Mouse (Mus musculus): Measurements from ENCODE around the gene Naa15. TPM values are rescaled to one million over a fixed set of nuclear protein-coding genes. Genes with fewer than 3 reads are reported as not detected.

The Naa15 gene
- polyA plus RNA-seq, 1 experiment from 2014 or later = 45.7 TPM

GRCm38 (mm10) chr3:51412457-51412856 is 2.5 kb upstream of the Naa15 start:
- WGBS = 93% methylated on average over 7 of the region's 7 CpGs
- Histone ChIP-seq H3K4me3 (ENCODE audit: low read depth, low read length) (no peak overlapping the region), H3K4me2 (replicated peaks; ENCODE audit: low read depth, low read length) (no peak overlapping the region), H3K36me3 (ENCODE audit: control insufficient read depth, insufficient read depth, low read length) (no peaks in the 10 kb centered on the region), H3K27me3 (ENCODE audit: control insufficient read depth, insufficient read depth, low read length) (no peaks in the 10 kb centered on the region), H3K9me3 (ENCODE audit: control insufficient read depth, low read depth, low read length) (no peaks in the 10 kb centered on the region), H3K27ac (ENCODE audit: low read length) (no peak overlapping the region), H3K4me1 (ENCODE audit: control insufficient read depth, insufficient read depth, low read length) (peaks cover 10% of the 10 kb centered on the region; the same call in 1 of the 2 replicates), H3K9ac (replicated peaks; ENCODE audit: low read depth, low read length) (no peak overlapping the region)
- ATAC-seq (ENCODE audit: insufficient number of reproducible peaks, insufficient read depth, low FRiP score, low read depth) = no peak

- H3K9me3 ChIP-seq (ENCODE audit: control insufficient read depth, low read depth, low read length) = no peaks in the 10 kb centered on the region
- H3K4me1 ChIP-seq (ENCODE audit: control insufficient read depth, insufficient read depth, low read length) = peaks cover 18% of the 10 kb centered on the region; the same call in 1 of the 2 replicates
- no peak overlapping the region for H3K27ac ChIP-seq (ENCODE audit: low read length)
- no peaks in the 10 kb centered on the region; the same call in 1 of the 2 replicates for H3K36me3 ChIP-seq (ENCODE audit: control insufficient read depth, insufficient read depth, low read length)
- H3K9ac ChIP-seq (replicated peaks; ENCODE audit: low read depth, low read length) = no peak overlapping the region
- no peak overlapping the region for H3K4me3 ChIP-seq (ENCODE audit: low read depth, low read length)
- no peak for ATAC-seq (ENCODE audit: insufficient number of reproducible peaks, insufficient read depth, low FRiP score, low read depth)
- H3K27me3 ChIP-seq (ENCODE audit: control insufficient read depth, insufficient read depth, low read length) = no peaks in the 10 kb centered on the region
- H3K4me2 ChIP-seq (replicated peaks; ENCODE audit: low read depth, low read length) = no peak overlapping the region
- 79% methylated on average over 1 of the region's 1 CpGs for WGBS
These were observed 1.7 kb upstream of the Naa15 start for GRCm38 (mm10) chr3:51413276-51413675.

DNA sequence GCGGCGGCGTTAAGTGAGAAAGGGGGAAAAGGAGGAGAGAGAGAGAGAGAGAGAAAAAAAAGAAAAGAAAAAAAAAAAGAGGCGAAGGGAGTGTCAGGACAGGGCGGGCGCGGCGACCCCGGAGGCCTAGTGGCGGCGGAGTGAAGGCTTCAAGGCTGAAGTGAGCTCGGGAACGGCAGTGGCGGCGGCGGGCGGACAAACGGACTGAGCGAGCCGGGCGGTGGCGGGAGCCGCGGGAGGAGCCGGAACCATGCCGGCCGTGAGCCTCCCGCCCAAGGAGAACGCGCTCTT is 1.1 kb downstream of the Naa15 start:
- 0% methylated on average over 27 of the region's 30 CpGs for WGBS

DNA sequence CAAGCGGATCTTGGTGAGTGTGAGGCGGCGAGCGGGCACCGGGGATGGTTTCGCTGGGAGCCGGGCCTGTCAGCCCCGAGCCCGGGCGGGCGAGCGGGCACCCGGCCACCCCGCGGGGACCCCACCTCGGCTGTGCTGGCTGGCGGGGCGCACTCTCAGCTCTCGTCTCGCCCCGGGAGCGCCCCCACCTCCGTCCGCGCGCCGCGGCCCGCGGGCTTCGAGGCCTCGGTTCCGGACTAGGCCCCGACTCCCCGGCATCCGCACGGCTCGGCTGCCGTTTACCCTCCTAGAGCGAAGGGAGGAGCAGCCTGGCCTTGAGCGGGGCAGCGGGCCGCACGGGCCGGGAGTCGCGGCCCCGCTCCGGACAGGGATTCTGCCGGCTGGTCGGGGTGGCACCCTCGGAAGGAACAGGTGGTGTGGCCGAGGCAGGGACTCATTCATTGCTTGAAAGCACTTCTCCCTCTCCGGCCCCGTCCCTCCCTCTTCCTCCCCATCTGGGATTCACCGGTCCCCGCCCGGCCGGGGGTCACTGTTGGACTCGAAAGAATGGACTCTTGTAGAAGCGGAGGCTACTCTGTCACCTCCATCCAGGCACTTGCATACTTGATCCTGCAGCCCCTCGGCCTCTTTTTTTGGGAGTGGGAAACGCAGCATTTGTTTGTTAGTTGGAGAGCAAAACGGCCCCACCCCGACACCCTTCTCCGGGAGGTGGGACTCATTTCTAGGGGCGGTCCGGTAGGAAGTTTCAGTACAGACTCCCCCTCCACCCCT is 1.6 kb downstream of the Naa15 start:
- H3K4me2 ChIP-seq (replicated peaks; ENCODE audit: low read depth, low read length) = peak overlapping the region; percentile 76
- under 1% methylated on average over 55 of the region's 68 CpGs for WGBS
- no peaks in the 10 kb centered on the region for H3K27me3 ChIP-seq (ENCODE audit: control insufficient read depth, insufficient read depth, low read length)
- H3K36me3 ChIP-seq (ENCODE audit: control insufficient read depth, insufficient read depth, low read length) = no peaks in the 10 kb centered on the region; the same call in 1 of the 2 replicates
- H3K9me3 ChIP-seq (ENCODE audit: control insufficient read depth, low read depth, low read length) = no peaks in the 10 kb centered on the region
- peak; percentile 38; the same call in 1 of the 2 replicates for ATAC-seq (ENCODE audit: insufficient number of reproducible peaks, insufficient read depth, low FRiP score, low read depth)
- peak overlapping the region; percentile 95 for H3K9ac ChIP-seq (replicated peaks; ENCODE audit: low read depth, low read length)
- H3K4me1 ChIP-seq (ENCODE audit: control insufficient read depth, insufficient read depth, low read length) = peaks cover 23% of the 10 kb centered on the region; the same call in 1 of the 2 replicates
- peak overlapping the region; percentile 94 for H3K4me3 ChIP-seq (ENCODE audit: low read depth, low read length)
- H3K27ac ChIP-seq (ENCODE audit: low read length) = peak overlapping the region; percentile 95

More for the DNA sequence above, 1.1 kb downstream of the Naa15 start:
- peak; percentile 44; the same call in 1 of the 2 replicates for ATAC-seq (ENCODE audit: insufficient number of reproducible peaks, insufficient read depth, low FRiP score, low read depth)
- no peaks in the 10 kb centered on the region for H3K27me3 ChIP-seq (ENCODE audit: control insufficient read depth, insufficient read depth, low read length)
- no peaks in the 10 kb centered on the region for H3K9me3 ChIP-seq (ENCODE audit: control insufficient read depth, low read depth, low read length)
- H3K4me2 ChIP-seq (replicated peaks; ENCODE audit: low read depth, low read length) = peak overlapping the region; percentile 76
- peak overlapping the region; percentile 95 for H3K27ac ChIP-seq (ENCODE audit: low read length)
- H3K4me3 ChIP-seq (ENCODE audit: low read depth, low read length) = peak overlapping the region; percentile 94
- H3K4me1 ChIP-seq (ENCODE audit: control insufficient read depth, insufficient read depth, low read length) = peaks cover 23% of the 10 kb centered on the region; the same call in 1 of the 2 replicates
- H3K36me3 ChIP-seq (ENCODE audit: control insufficient read depth, insufficient read depth, low read length) = no peaks in the 10 kb centered on the region; the same call in 1 of the 2 replicates
- peak overlapping the region; percentile 95 for H3K9ac ChIP-seq (replicated peaks; ENCODE audit: low read depth, low read length)

DNA sequence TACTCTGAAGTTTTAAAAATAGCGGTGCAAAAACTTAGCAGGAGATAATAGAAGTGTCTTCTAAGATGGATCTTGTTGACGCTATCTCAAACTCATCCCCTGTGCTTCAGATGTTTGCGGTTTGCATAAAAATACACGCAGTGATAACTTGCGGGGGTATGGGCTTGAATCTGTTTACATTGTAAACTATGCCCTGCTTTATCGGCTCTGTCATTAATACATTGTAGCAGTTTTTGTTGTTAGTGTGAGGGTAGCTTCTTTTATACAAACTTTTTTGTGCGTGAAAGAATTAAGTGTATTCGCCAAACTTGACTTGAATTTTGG is 2.1 kb downstream of the Naa15 start:
- Histone ChIP-seq H3K9ac (replicated peaks; ENCODE audit: low read depth, low read length) (peak overlapping the region; percentile 95), H3K4me2 (replicated peaks; ENCODE audit: low read depth, low read length) (peak overlapping the region; percentile 76), H3K27ac (ENCODE audit: low read length) (no peak overlapping the region), H3K4me1 (ENCODE audit: control insufficient read depth, insufficient read depth, low read length) (peaks cover 23% of the 10 kb centered on the region; the same call in 1 of the 2 replicates), H3K36me3 (ENCODE audit: control insufficient read depth, insufficient read depth, low read length) (no peaks in the 10 kb centered on the region; the same call in 1 of the 2 replicates), H3K9me3 (ENCODE audit: control insufficient read depth, low read depth, low read length) (no peaks in the 10 kb centered on the region), H3K4me3 (ENCODE audit: low read depth, low read length) (peak overlapping the region; percentile 94), H3K27me3 (ENCODE audit: control insufficient read depth, insufficient read depth, low read length) (no peaks in the 10 kb centered on the region)
- 9% methylated on average over 8 of the region's 8 CpGs for WGBS
- ATAC-seq (ENCODE audit: insufficient number of reproducible peaks, insufficient read depth, low FRiP score, low read depth) = no peak

- Histone ChIP-seq H3K27ac (ENCODE audit: low read length) (no peak overlapping the region), H3K9me3 (ENCODE audit: control insufficient read depth, low read depth, low read length) (no peaks in the 10 kb centered on the region), H3K27me3 (ENCODE audit: control insufficient read depth, insufficient read depth, low read length) (no peaks in the 10 kb centered on the region), H3K9ac (replicated peaks; ENCODE audit: low read depth, low read length) (no peak overlapping the region; the same call in 1 of the 2 replicates), H3K36me3 (ENCODE audit: control insufficient read depth, insufficient read depth, low read length) (no peaks in the 10 kb centered on the region; the same call in 1 of the 2 replicates), H3K4me1 (ENCODE audit: control insufficient read depth, insufficient read depth, low read length) (peaks cover 23% of the 10 kb centered on the region; the same call in 1 of the 2 replicates), H3K4me2 (replicated peaks; ENCODE audit: low read depth, low read length) (peak overlapping the region; percentile 76), H3K4me3 (ENCODE audit: low read depth, low read length) (peak overlapping the region; percentile 94)
- ATAC-seq (ENCODE audit: insufficient number of reproducible peaks, insufficient read depth, low FRiP score, low read depth) = no peak
- 48% methylated on average over 2 of the region's 2 CpGs for WGBS
These were observed 2.5 kb downstream of the Naa15 start for GRCm38 (mm10) chr3:51417485-51417884.

GRCm38 (mm10) chr3:51417966-51418365 is 3.0 kb downstream of the Naa15 start:
- Histone ChIP-seq H3K9ac (replicated peaks; ENCODE audit: low read depth, low read length) (no peak overlapping the region), H3K27me3 (ENCODE audit: control insufficient read depth, insufficient read depth, low read length) (no peaks in the 10 kb centered on the region), H3K27ac (ENCODE audit: low read length) (no peak overlapping the region), H3K36me3 (ENCODE audit: control insufficient read depth, insufficient read depth, low read length) (no peaks in the 10 kb centered on the region; the same call in 1 of the 2 replicates), H3K9me3 (ENCODE audit: control insufficient read depth, low read depth, low read length) (no peaks in the 10 kb centered on the region), H3K4me1 (ENCODE audit: control insufficient read depth, insufficient read depth, low read length) (peaks cover 23% of the 10 kb centered on the region; the same call in 1 of the 2 replicates), H3K4me2 (replicated peaks; ENCODE audit: low read depth, low read length) (peak overlapping the region; percentile 76; the same call in 1 of the 2 replicates), H3K4me3 (ENCODE audit: low read depth, low read length) (peak overlapping the region; percentile 94; the same call in 1 of the 2 replicates)
- WGBS = 62% methylated on average over 2 of the region's 2 CpGs
- ATAC-seq (ENCODE audit: insufficient number of reproducible peaks, insufficient read depth, low FRiP score, low read depth) = no peak

DNA sequence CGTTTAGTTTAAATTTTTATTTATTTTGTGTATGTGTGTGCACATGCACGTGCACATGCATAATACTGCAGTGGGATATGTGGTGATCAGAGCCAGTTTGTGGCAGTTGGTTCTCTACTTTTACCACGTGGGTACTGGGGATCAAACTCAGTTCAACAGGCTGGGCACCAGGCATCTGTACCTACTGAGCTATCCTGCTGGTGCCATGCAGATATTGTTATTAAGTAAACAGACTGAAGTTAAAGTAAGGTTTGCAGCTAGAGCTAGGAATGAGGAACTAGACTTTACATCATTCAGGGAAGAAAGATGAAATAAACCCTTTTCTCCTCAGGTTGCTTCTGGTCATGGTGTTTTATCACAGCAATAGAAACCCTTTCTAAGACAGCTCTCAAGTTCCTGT is 7.0 kb downstream of the Naa15 start:
- 79% methylated on average over 3 of the region's 3 CpGs for WGBS

More for the DNA sequence above, 7.0 kb downstream of the Naa15 start:
- Histone ChIP-seq H3K27ac (ENCODE audit: low read length) (no peak overlapping the region), H3K9me3 (ENCODE audit: control insufficient read depth, low read depth, low read length) (no peaks in the 10 kb centered on the region), H3K4me3 (ENCODE audit: low read depth, low read length) (no peak overlapping the region), H3K27me3 (ENCODE audit: control insufficient read depth, insufficient read depth, low read length) (no peaks in the 10 kb centered on the region), H3K36me3 (ENCODE audit: control insufficient read depth, insufficient read depth, low read length) (no peaks in the 10 kb centered on the region; the same call in 1 of the 2 replicates), H3K4me2 (replicated peaks; ENCODE audit: low read depth, low read length) (no peak overlapping the region), H3K9ac (replicated peaks; ENCODE audit: low read depth, low read length) (no peak overlapping the region), H3K4me1 (ENCODE audit: control insufficient read depth, insufficient read depth, low read length) (peaks cover 15% of the 10 kb centered on the region; the same call in 1 of the 2 replicates)
- no peak for ATAC-seq (ENCODE audit: insufficient number of reproducible peaks, insufficient read depth, low FRiP score, low read depth)
